Mouse (Mus musculus): Measurements from ENCODE around the gene Crygc. TPM values are rescaled to one million over a fixed set of nuclear protein-coding genes. Genes with fewer than 3 reads are reported as not detected.

The Crygc gene
- not detected for total RNA-seq (2021)
- long read RNA-seq, experiment 1 = 0 reads
- long read RNA-seq, experiment 2 = 0 reads

DNA sequence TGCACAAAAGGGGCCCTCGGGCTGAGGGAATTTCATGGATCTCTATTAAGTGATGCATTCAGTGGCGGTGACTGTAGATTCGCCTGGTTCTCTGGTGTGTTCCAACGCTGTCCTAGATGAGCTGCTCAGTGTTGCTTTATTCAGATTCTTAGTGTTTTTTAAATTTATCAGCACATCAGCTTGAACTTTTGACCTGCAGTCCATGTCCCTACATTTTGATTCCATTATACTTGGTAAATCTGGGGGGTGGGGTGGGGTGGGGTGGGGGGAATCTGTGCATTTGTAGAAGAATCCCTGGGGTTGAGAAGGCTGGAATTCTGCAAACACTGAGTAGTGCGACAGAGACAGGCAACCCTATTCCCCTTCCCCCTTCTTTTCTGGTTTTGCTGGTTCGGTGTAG lies at the start of gene Crygc:
Crygc (minus strand) TSS at position 101 of the 400 bp plus-strand sequence.
- DNase-seq (ENCODE audit: low spot score in 2 of 2) = no peak

- no peak for DNase-seq (ENCODE audit: low spot score in 2 of 2)
Measured at GRCm38 (mm10) chr1:65122574-65123372, 49.3 kb upstream of the Crygc start, which contains the start of gene D630023F18Rik. Gene D630023F18Rik (minus strand): TSS chr1:65123214.

DNA sequence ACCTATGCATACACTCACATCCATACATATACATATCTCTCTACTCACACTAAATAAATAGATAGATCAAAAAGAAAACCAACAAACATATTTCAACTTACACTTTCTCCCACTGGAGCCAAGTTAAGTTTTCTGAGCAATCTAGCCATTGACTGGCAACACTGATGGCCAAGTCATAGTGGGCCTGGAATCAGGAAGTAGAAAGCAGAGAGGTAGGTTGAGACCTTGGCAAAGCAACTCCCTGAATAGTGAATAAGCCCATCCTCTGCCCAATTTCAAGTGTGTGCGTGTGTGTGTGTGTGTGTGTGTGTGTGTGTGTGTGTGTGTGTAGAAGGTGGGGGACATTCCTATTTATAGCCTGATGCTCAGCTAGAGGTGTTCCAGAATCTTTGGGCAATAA lies 45.9 kb upstream of the Crygc start, which contains the start of gene Gm28845:
Gm28845 (minus strand) TSS at position 121 of the 400 bp plus-strand sequence.
- DNase-seq (ENCODE audit: low spot score in 2 of 2) = no peak

DNA sequence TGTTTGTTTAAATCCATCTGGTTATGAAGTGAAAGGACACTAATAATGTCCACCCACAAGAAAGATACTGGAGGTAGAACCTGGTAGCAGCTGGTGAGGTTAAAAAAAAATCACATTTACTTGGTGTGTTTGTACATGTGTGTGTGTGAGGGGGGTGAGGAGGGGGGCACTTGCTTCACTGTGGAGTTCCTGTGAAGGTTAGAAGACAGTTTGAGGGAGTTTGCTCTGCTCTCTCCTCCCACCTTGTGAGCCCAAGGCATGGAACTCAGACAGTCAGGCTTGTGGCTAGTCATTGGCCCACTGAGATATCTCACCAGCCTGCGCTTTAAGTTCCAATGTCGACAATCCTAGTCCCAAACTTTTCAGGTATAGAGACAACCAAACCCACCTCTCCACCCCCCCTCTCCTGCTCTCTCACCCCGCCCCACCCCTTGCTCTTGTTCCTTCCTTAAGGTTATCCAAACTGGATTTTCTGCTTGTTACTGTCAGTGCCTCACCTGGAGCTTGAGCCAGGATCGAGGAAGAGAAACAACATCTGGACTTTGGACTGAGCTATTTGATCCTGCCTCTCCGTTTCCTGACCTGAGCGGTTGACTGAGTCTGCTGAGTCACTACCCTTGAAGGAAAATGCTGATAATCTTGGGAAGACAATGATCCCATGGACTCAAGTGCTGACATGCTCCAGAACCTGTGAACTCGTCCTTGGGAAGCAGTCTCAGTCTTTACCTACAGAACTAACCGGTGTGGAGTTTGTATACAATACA lies 44.8 kb upstream of the Crygc start:
- no peak for DNase-seq (ENCODE audit: low spot score in 2 of 2)

DNA sequence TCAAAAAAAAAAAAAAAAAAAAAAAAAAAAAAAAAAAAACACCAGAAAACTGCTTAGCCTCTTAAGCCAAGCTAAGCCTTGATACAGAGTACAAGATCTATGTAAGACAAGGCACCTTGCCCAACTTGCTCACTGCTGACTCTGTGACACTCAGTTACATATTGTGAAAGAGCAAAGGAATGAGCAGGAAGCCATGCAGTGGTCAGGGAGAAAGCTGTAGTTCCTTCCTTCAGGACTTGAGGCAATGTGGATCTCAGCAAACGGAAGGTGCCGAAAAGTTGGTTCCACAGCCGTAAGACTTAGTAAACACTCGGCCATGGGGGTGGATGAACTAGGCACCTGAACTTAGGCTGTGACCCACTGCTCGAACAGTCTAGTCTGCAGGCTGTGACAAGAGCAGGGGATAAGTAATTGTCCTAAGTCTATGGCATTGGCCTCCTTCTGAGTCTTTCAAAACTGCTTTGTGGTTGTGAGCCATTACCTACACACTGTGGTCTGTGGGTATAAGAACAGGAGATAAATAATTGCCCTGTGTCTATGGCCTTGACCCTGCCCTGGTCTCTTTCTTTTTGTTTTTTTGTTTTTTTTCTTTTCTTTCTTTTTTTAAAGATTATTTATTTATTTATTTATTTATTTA lies 40.2 kb upstream of the Crygc start:
- no peak for DNase-seq (ENCODE audit: low spot score in 2 of 2)

- no peak for DNase-seq (ENCODE audit: low spot score in 2 of 2)
Measured at GRCm38 (mm10) chr1:65112807-65113196, 39.3 kb upstream of the Crygc start.

- peak; percentile 27 to 55 for DNase-seq (ENCODE audit: low spot score in 2 of 2)
Measured at GRCm38 (mm10) chr1:65112031-65112806, 38.7 kb upstream of the Crygc start.

DNA sequence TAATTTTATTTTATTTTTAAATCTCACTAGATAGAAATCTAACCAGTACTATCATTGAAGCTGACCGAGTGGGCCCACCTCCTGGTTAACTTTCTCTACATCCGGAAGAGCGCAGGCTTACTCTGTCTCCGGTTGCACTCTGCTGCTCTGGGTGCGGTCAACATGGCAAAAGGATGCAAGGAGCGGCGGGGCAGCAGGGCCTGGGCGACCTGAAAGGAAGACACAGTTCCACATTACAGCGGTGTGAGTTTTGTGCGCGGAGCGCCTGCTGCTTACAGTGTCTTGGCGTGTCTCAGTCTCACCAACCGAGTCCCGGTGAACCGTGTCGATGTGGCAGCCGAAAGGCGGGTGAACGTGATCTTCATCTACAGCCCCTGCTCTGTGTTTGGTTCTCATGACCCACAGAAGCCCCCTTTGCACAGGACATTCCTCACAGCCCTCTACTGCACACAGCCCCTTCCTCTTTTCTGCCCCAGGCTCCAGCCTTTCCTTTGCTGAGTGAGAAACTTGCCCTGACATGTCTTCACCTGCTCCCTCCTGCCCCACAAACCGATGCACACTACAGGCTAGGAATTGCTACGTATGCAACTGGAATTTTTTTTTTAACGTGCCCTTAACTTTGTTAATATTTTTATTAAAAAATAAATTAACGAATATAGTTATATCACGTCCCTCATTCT lies 36.4 kb upstream of the Crygc start:
- DNase-seq (ENCODE audit: low spot score in 2 of 2) = no peak

DNA sequence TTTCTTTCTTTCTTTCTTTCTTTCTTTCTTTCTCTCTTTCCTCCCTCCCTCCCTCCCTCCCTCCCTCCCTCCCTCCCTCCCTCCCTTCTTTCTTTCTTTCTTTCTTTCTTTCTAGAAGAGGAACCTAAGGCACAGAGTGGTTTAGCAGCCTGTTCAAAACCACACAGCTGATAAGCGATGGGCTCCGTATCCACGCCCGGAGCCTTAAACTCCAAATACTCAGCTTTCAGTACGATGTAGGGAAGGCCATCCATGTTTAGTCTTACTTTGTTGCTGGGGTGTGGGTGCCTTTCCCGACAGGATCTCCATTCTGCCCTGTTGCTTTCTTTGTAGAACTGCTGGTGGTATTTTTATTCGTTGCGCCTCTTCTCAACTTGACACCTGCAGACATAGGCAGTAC lies 35.7 kb upstream of the Crygc start:
- DNase-seq (ENCODE audit: low spot score in 2 of 2) = no peak

DNA sequence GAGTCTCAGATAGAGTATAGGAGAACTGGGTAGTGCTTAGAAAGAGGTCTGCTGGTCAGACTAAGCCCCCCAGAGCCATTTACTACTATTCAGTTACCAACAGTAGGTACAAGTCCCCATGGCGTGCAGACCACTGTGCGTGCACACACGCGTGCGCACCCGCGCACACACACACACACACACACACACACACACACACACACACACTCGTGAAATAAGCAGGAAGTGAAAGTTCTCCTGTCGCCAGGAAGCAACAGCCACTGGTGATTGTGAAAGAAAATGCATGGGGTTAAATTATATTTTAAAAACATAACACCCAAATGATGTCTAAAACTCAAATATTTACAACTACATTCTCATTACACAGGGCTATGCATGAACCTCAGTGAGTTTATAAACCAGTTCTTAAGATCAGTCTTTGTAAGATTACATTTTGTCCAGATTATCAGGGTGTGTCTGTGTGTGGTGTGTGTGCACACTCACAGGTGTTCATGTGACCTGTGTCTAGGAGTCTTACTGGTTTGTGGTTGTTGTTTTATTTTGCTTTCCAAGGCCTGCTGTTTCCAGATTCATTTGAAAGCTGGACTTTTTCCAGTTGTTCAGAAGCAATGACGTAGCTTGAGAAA lies 34.3 kb upstream of the Crygc start:
- DNase-seq (ENCODE audit: low spot score in 2 of 2) = no peak

DNA sequence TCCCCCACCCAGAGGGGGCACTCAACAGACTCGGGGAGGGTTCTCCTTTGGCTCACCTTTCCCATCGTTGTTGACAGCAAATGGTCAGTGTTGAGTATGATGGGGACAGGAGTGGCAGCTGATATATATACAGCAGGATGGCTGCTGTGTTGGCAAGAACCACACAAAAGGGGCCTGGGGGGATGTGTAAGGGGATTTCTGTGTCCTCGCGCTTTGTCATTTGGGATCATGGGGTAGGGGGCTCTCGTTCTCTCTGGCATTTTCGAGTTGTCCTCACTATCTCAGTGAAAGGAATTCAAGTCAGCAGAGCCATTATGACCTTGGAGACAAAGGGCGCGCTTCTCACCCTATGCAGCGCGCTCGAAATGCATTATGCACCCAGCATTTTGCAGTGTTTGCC lies 29.8 kb upstream of the Crygc start, which contains the start of gene Cryga:
Cryga (minus strand) TSS at position 101 of the 400 bp plus-strand sequence.
- no peak for DNase-seq (ENCODE audit: low spot score in 2 of 2)

DNA sequence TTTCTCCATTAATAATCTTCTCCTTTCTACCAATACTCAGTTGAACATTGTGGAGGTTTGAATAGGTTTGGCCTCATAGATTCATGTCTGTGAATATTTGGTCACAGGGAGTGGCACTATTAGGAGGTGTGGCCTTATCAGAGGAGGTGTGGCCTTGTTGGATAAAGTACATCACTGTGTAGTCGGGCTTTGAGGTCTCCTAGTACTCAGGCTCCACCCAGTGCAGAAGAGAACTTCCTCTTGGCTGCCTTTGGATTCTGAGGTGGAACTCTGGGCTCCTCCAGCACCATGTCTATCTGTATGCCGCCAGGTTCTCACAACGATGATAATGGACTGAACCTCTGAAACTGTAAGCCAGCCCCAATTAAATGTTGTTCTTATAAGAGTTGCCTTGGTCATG lies 23.5 kb upstream of the Crygc start:
- no peak for DNase-seq (ENCODE audit: low spot score in 2 of 2)

DNA sequence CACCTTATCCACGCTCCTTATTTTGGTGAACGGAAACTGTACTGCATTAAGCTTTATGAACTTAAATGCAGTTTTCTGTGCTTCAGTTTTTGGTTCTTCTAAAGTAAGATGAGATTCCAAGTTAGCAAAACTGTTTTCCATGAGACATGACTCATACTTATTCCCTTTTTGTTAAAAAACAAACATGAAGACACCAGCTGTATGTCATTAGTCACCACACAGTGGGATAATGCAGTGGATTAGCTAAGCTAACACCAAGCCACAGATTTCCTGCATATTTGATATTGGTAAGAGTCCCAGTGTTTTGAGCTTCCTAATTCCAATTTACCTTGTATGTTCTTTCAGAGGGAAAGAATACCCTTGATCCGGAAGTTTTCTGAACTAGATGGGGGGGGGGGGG lies 18.1 kb upstream of the Crygc start:
- no peak for DNase-seq (ENCODE audit: low spot score in 2 of 2)

DNA sequence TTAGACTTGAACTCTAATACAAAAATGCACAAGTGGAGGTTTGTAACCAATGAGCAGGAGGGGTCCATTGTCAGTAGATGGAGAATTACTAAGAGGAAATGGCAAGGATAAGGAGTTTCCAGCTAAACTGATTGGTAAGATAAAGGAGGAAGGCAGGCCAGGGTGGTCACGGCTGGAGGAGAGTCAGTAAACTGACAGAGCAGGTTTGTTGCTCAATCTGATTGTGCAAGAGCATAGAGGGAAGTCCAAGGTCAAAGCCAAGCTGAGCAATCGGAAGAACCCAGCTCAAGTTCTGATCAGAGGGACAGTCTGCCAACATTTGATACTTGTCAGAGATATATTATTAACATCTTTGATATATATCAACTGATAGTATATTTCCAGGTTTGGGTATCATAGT lies 16.9 kb upstream of the Crygc start:
- DNase-seq (ENCODE audit: low spot score in 2 of 2) = no peak

- no peak for DNase-seq (ENCODE audit: low spot score in 2 of 2)
Measured at GRCm38 (mm10) chr1:65088567-65089356, 15.3 kb upstream of the Crygc start.

GRCm38 (mm10) chr1:65082188-65082587 lies 8.7 kb upstream of the Crygc start, which contains the start of gene Crygb:
Gene Crygb (minus strand): TSS chr1:65082288.
- DNase-seq (ENCODE audit: low spot score in 2 of 2) = no peak

DNA sequence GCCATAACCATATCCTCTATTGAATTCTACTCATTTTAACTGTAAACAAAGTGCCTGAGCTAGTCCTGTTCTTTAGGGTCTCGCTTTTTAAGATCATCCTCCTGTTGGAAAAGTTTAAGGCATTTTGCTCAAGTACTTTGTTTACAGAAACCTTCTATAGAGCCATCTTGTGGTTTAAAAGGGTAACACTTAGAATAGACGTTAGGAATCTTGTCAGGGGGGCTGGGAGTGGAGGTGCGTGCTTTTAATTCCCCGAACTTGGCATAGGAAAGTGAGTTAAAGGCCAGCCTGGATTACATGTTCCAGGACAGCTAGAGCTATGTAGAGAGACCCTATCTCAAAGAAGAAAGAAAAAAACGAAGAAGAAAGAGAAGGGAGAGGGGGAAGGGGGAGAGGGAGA lies 2.1 kb upstream of the Crygc start:
- no peak for DNase-seq (ENCODE audit: low spot score in 2 of 2)

DNA sequence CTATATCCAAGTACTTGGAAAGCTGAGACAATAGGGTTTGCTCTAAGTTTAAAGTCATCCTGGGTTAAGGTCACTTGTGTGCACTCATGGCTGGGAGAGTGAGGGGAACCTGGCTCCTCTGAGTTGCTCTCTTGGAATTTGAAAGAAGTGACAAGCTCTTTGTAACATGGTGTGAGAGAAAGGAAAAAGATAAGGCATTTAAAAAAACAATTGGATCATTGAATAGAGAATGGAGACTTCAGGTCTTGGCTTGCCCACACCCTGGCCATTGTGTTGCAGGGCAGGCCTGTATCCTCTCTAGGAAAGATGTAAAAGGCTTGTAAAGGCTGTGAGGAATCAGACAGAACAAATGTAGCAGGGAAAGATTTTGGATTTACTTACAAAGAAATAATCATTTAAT lies 5.6 kb downstream of the Crygc start:
- no peak for DNase-seq (ENCODE audit: low spot score in 2 of 2)

DNA sequence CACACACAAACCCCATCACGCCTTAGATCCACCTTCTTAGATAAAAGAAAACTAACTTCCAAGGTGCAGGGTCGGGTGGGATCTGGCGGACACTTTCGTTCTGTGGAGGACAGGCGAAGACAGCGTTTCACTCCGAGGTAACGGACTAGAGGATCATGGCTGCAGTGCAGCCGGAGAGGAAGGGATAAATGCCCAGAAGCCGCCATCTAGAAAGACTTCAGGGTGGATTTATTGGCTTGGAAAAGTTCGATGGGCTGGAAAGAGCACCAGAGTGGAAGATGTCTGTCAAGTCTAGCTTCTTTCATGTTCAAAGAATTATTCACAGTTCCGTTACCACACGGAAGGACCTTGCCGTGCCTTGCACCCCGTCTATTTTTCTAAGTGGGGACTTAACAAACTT lies 9.3 kb downstream of the Crygc start:
- DNase-seq (ENCODE audit: low spot score in 2 of 2) = no peak
